Mouse (Mus musculus) urinary bladder, postnatal 25 days (tissue): ENCODE data around the gene Rita1.
A peak's percentile ranks its signal among the peaks of the same experiment; 100 is the strongest.

Source experiments
- DNase-seq: peaks from one replicate; pipeline ENCODE4 v3.0.0; 2022; ENCODE audit warnings: low spot score

Gene Rita1

GRCm38 (mm10) chr5:120570289-120570897 is 42.0 kb downstream of the Rita1 start:
- no peak for DNase-seq

- no peak for DNase-seq
Observed at GRCm38 (mm10) chr5:120569791-120570190, 42.6 kb downstream of the Rita1 start.

DNA sequence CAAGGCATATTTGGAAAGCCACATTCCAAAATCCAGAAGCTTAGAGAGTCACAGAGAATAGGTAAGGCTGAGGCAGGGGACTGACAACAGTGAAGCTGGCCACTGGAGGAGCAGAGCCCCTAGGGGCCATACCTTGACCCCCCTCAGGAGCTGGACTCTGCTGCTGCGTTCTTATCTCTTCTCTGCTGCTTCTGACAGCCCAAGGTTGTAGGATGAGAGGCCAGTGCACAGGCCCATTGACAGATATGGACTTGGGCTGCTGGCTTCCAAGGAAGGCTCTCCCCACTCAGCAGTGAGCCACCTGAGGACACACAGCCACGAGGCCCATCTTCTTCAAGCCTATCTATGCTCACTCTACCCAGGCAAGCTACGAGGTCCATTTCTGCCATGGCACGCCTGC is 43.4 kb downstream of the Rita1 start:
- DNase-seq = no peak

DNA sequence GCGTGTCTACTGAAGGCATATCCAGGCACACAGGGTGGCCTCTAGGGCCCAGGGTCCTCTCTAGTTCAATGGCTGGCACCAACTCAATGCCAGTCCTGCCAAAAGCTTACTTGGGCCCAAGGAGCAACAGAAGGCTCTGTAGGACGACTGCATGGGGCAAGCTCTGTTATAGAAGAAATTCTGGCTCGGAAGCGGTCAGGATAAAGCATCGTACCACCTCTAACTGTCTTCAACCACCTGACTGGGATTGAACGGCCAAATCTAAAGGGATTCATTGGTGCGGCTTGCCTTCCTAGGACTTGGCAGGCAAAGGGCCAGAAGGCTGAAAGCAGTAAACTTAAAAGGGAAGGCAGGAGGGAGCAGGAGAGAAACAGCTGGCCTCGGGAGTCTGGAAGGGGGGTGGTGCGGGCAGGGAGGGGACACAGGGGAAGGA is 44.0 kb downstream of the Rita1 start:
- DNase-seq = no peak

DNA sequence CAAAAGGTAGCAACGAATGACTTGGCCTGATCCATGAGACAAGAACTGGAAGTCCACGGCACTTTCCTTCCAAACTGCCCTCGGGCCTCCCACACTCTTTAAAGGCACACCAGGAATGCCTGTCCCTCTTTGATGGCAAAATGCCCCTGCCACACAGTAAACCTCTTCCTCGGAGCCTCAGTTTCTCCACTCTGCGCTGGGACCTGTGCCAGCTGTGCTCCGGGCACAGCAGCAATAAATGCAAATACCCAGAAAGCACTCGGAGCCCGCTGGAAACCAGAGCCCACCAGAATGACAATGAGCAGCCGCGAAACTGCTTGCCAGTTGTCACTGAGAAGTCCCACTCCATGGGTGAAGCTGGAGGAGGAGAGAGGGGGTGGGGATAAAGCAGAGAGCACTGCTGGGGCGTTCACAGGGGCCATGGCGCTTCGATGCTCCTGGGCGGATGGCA is 44.6 kb downstream of the Rita1 start:
- DNase-seq = no peak

DNA sequence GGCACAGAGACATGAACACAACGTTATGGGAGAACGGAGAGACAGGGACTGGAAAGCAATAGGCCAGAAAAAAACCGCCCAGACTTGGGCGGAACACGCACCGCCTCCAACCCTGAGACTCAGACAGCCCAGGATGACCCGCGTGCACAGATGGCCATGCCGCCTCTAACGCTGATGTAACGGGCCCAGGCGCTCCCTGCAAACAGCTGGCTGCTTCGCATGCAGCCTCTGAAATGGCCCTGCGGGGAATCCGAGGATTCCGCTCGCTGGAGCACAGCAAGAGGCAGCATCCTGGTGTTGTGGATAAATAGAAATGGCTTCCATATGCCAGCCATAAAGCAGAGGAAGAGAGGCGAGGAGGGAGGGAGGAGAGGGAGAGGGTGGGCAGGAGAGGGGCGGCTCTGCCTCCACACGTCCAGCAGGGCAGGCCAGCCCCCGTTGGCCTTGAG is 45.1 kb downstream of the Rita1 start:
- no peak for DNase-seq

DNA sequence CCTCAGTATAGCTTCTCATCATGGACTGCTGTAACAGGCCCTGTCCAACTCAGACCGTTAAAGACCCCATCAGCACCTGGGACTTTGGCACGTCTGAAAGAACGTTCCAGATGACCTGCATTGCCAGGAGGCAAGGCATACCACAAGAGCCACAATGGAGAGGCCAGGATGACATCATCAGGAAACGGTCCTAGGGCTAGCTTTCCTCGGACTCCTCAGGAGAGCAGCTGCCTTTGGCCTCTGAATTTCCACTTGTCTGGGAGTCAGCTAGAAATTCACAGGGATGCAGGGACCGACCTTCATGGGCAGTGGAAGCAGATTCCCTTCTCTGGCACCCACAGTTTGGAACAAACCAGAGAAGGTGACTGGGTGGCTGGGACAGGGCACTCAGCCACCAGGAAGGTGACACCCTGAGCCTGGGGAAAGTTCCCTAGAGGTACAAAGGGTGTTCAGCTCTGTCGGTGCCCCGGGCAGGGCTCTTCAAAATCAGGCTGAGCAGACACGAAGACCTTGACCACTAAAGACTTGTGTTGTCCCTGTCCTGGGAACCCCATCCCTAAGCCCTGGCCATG is 45.6 kb downstream of the Rita1 start:
- no peak for DNase-seq

DNA sequence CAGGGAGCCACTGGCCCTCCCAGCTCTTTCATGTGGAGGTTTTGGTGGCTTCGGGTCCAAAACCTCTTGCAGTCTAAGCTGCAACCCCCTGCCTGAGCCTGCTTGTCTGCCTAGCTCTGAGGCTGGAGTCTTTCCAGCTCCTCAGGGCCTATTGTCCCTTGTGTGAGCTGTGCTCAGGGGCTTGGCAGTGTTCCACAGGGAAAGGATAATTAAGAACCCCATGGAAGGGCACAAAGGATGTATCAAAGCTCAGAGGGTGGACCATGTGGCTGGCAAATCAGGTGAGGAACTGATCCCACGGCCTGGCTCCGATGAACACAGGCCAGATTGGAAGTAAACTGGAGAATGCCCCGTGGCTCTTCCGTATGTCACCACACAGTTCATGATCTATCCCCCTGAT is 46.3 kb downstream of the Rita1 start:
- no peak for DNase-seq

DNA sequence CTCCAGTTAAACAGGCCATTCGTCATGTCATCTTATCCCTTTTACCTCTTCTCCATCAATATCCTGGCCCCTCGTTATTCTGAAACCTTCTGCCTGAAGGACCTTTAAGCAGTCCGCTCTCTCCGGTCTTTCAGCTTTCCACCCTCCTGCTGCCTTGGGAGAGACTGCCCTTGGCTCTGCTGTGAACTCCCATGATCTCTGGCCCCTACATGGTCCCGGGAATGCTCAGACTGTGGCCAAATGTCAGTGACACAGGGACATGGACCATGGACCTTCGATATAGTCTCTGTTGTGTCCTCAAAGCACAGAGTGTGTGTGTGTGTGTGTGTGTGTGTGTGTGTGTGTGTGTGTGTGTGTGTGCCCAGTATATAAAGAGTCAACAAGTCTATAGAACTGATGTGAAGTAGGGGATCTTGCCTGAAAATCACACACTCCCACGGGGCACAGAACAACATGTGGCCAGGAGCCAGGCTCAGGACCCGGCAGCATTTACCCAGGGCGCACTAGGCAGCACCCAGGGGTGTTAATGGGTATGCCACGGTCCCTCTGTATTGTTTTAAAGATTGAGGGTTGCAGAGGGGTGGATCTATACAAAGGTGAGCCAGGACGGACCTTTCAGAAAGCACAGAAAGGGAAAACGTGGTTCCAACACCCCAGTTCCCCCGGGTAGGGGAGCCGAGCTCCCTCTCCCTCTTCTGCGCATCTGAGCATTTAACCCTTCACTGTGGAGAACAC is 47.1 kb downstream of the Rita1 start:
- DNase-seq = no peak

- DNase-seq = no peak
Observed at GRCm38 (mm10) chr5:120563914-120564311, 48.5 kb downstream of the Rita1 start.

DNA sequence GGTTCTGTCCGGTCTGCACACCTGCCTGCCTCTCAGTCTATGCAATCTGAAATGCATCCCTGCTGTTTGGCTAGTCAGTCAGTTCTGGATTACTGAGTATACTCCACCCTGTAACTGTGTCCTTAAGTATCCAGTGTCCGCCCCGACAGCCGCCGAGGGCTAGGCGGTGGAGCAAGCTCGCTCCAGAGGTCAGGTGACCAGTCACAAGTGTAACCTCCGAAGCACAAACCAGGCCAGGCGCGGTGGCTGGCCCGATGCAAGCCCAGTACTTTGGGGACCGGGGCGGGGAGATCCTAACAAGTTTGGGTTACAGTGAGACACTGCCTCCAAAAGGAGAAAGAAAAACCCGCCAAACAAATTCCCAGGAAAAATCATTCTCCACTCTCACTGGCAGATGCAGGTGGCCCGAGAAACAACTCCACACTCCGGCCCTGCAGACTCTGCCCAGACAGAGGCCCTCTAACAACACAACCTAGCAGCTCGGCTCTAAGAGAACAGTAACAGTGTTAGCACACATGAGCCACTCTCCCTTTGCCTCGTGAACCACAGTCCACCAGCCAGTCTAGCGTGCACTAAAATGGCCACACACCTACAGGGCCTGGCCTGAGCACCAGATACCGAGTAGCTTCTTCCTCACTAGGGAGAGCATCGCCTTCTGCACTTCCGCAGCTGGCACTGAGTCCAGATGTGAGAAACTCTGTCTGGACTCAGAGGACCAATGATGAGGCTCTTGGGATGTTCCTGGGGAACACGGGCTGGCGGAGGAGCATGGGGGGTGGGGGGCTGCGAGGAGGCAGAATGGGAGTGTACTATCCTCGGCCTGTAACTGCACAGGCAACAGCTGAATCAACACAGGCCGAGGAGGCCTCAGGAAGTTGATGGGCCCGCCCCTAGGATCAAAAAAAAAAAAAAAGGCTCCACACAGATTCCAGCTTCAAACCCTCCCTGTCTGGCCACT is 49.2 kb downstream of the Rita1 start:
- no peak for DNase-seq

GRCm38 (mm10) chr5:120560616-120561311 is 51.6 kb downstream of the Rita1 start:
- DNase-seq = peak; percentile 41

DNA sequence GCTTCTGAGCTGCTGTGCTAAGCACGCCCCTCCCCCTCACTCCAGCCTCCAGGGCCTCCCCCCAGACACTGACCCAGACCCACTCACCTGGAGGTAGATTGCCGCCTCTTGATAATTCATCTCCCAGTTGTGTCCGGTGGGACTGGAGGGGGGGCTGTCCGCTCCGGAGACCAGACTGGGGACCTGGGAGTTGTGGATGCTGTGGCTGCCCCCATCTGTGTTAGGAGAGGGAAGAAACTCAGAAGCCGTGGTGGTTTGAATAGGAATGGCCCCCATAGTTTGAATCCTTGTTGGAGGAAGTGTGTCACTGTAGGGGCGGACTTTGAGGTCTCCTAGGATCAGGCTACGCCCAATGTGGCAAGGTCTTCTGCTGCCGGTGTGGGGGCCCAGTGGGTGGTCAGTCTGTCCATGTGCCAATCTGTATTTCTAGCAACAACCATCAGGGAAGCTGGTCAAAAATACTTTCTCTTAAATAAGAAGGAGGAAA is 52.2 kb downstream of the Rita1 start:
- DNase-seq = no peak

GRCm38 (mm10) chr5:120558762-120559161 is 53.6 kb downstream of the Rita1 start:
- DNase-seq = no peak

DNA sequence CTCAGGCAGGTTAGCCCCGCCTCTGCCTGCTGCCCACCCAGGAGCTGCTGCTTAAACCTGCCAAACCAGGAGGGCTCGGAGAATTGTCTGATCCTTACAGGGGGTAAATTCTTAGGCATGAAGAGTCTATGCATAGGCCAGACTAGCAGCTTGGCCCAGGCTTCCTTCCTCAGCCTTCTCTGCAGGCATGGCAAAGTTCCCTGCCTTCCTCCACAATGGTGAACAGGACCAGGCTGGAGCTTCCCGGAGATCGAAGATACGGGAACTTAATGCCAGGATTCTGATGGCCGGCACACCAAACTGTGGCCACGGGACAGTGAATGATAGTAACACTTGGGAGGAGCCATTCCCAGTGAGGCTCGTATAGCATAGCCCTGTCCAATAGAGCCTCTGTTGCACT is 54.3 kb downstream of the Rita1 start:
- DNase-seq = no peak

GRCm38 (mm10) chr5:120555871-120556270 is 56.5 kb downstream of the Rita1 start:
- no peak for DNase-seq

- DNase-seq = no peak
Observed at GRCm38 (mm10) chr5:120550673-120551072, 61.7 kb downstream of the Rita1 start.

DNA sequence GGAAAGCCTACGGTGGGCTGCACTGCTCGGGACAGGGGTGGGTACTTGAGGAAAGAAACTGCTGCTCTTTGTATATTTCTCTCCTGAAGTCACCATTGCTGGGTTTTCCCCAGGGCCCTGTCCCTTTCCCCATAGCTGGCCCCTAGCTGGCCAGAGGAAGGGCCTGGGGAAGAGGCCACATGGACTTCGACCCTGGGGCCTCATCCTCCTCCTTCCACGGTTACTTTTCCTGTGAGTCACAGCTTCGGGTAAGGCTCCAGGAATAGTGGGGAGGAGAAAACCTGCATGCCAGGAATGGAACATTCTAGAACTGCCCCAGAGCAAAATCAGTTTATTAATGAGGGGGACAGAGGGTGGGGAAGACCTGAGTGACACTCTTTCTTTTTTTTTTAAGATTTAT is 62.3 kb downstream of the Rita1 start:
- no peak for DNase-seq

GRCm38 (mm10) chr5:120548236-120548850 is 64.0 kb downstream of the Rita1 start:
- DNase-seq = no peak
